Mouse (Mus musculus) common myeloid progenitor, adult 5-6 weeks (primary cell): ENCODE measurements around the gene Rnf13. TPM values are rescaled to one million over a fixed set of nuclear protein-coding genes. Genes with fewer than 3 reads are reported as not detected.
A peak's percentile ranks its signal among the peaks of the same experiment; 100 is the strongest.

ENCODE experiments used
- ATAC-seq: replicated peaks from 2 replicates; pipeline ENCODE4 v1.8.0; 2016; ENCODE audit warnings: low read depth, mild to moderate bottlenecking, moderate TSS enrichment, inconsistent platforms; ENCODE audit not compliant: poor library complexity, severe bottlenecking
- total RNA-seq: library from RNA; stranded (forward); fragments of 200-1000, 187-1606 nt; gene quantifications from 2 replicates; pipeline ENCODE4 v1.2.3, GENCODE M21; 2017

Rnf13 gene
- total RNA-seq, 1 experiment from 2014 or later, result 61.1 TPM

GRCm38 (mm10) chr3:57843775-57844174 is 107.9 kb downstream of the Rnf13 start:
- peak; percentile 16; the same call in 1 of the 2 replicates for ATAC-seq

GRCm38 (mm10) chr3:57845786-57846661 is 110.2 kb downstream of the Rnf13 start:
- ATAC-seq, result no peak

- ATAC-seq, result no peak
These were observed 110.7 kb downstream of the Rnf13 start for GRCm38 (mm10) chr3:57846662-57846911.

GRCm38 (mm10) chr3:57846912-57847759 is 111.3 kb downstream of the Rnf13 start:
- peak; percentile 54 for ATAC-seq

- peak; percentile 46 for ATAC-seq
These were observed 111.9 kb downstream of the Rnf13 start, which contains the start of gene Pfn2 for GRCm38 (mm10) chr3:57847760-57848185. Gene Pfn2 (minus strand): TSS chr3:57848079.

- no peak for ATAC-seq
These were observed 147.1 kb downstream of the Rnf13 start for GRCm38 (mm10) chr3:57882945-57883344.

Other genes with a start within 250 kb of the Rnf13 start
- gene Wwtr1, start 160.2 kb upstream of the Rnf13 start, total RNA-seq, result 0.19 TPM in 1 of 2 replicates, not detected in the other
- 17.9 and 24.4 TPM in 2 replicates for gene Commd2, start 84.3 kb upstream of the Rnf13 start, total RNA-seq
- gene Ankub1, start 43.3 kb upstream of the Rnf13 start, total RNA-seq, result not detected in 2 replicates
- gene Pfn2, start 112.0 kb downstream of the Rnf13 start, total RNA-seq, result 0.39 and 0.41 TPM in 2 replicates